In the genomic region with DNA sequence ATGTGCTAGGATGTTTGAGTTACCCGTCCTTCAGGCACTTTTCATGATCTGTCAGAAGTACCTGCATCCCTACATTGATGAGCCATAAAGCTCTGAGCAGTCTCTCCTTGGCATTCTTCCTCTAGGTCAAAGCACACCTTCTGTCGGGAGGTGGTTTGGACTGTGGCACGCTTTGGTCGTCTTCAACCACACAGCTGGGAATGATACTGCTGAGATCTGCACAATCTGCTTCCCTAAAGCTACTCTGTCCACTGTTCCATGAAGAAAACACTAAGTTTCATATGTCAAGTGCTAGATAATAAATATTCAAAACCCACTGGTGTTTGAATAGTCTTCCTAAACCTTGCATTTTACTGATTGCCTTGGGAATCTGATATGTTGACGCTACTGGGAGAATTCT, we compare ENCODE assay signal across 19 mouse cellular contexts. TPM values are rescaled to one million over a fixed set of nuclear protein-coding genes. Genes with fewer than 3 reads are reported as not detected.
"Had no signal": no experiment of that assay in that cellular context is flagged by ENCODE, and none has a peak within 500 bp of the region (broad histone marks: within the 10 kb centered on the region; RNA-seq: fewer than 3 reads in every experiment).

No protein-coding gene starts in this region.

- ATAC-seq: midbrain, embryonic 16.5 days had no signal

- H3K4me3 ChIP-seq: midbrain, embryonic 10.5 days; midbrain, embryonic 12.5 days; myocyte; neural tube, embryonic 13.5 days; neural tube, embryonic 15.5 days had no signal

- H3K4me2 ChIP-seq: lung, embryonic 14.5 days; midbrain, embryonic 12.5 days; neural tube, embryonic 13.5 days; neural tube, embryonic 15.5 days had no signal

- H3K36me3 ChIP-seq: midbrain, embryonic 10.5 days; midbrain, embryonic 12.5 days; neural tube, embryonic 13.5 days; neural tube, embryonic 15.5 days had no signal

- H3K9ac ChIP-seq: lung, embryonic 14.5 days; midbrain, embryonic 12.5 days; neural tube, embryonic 15.5 days had no signal

- H3K27me3 ChIP-seq: midbrain, embryonic 12.5 days; neural tube, embryonic 15.5 days had no signal

- DNase-seq: lung, adult 18-20 months; lung, postnatal 4 days; midbrain, embryonic 14.5 days; retina, postnatal 1 day; right cerebral cortex, adult 18-20 months; right cerebral cortex, postnatal 25 days; right cerebral cortex, postnatal 4 days; spleen, adult 18-20 months; thymus, adult 18-20 months; thymus, postnatal 14 days; thymus, postnatal 36 days had no signal

- H3K27ac ChIP-seq: midbrain, embryonic 10.5 days; midbrain, embryonic 12.5 days; neural tube, embryonic 13.5 days; neural tube, embryonic 15.5 days had no signal

- H3K9me3 ChIP-seq: midbrain, embryonic 10.5 days; midbrain, embryonic 12.5 days; neural tube, embryonic 13.5 days; neural tube, embryonic 15.5 days had no signal

RNA-seq across cellular contexts. Expression of gene Pnpla3, which starts 53.9 kb away (rescaled TPM):
- polyA plus RNA-seq: lung, embryonic 16.5 days had no signal
